Mouse (Mus musculus): ENCODE results near the gene Thegl.

DNA sequence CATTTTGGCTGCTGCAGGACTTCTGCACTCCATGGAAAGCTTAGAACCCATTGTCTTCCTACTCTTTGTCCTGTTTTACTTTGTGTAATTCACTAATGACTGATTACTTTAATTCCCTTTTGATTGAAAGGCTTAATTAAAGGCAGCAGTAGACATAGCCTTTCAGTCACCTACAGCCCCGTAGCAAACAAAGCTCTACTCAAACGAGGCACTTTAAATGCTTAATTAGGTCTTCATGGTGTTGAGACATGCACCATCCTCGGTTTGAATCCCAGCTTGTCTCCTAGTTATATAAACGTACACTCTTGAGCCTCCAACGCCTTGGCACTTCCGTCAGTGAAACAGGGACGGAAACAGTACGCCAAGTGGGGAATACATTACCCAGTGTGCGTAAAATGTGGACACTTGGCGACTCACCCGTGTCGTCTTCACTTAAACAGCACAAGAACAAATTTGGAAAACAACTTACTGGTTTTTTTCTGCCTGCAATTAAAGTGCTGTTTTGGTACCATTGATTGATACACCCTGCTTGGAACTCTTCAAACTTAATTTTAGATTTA lies 41.1 kb downstream of the Thegl start:
- TF ChIP-seq CTCF (IDR thresholded peaks at IDR 0.05; ENCODE audit: control insufficient read depth, insufficient read depth, low read length) (no peak), POLR2A (IDR thresholded peaks at IDR 0.05; ENCODE audit: borderline replicate concordance, control insufficient read depth, low read depth, low read length) (no peak)
